Mouse (Mus musculus) thymus, postnatal 10 days (tissue): ENCODE results near the gene Tmtc4.

Experiments used
- DNase-seq, 2 experiments: peaks; one replicate each; pipeline ENCODE4 v3.0.0; 2021; ENCODE audit warnings: low spot score in 2 of 2

Gene Tmtc4

GRCm38 (mm10) chr14:122983226-122984215, at the start of gene Tmtc4:
Tmtc4 (minus strand) TSS chr14:122984035.
- DNase-seq = peak; percentile 92 to 93

GRCm38 (mm10) chr14:123032435-123032834, 48.6 kb upstream of the Tmtc4 start:
- no peak for DNase-seq

- no peak for DNase-seq
These were observed 44.0 kb upstream of the Tmtc4 start for GRCm38 (mm10) chr14:123027876-123028275.

- DNase-seq = no peak
These were observed 39.1 kb upstream of the Tmtc4 start for GRCm38 (mm10) chr14:123022981-123023380.

- DNase-seq = no peak
These were observed 32.5 kb upstream of the Tmtc4 start for GRCm38 (mm10) chr14:123016310-123016709.

GRCm38 (mm10) chr14:123015687-123016086, 31.9 kb upstream of the Tmtc4 start:
- DNase-seq = no peak

- no peak for DNase-seq
These were observed 25.5 kb upstream of the Tmtc4 start for GRCm38 (mm10) chr14:123009108-123010018.

GRCm38 (mm10) chr14:123008672-123009071, 24.8 kb upstream of the Tmtc4 start:
- no peak for DNase-seq

- DNase-seq = no peak
These were observed 19.9 kb upstream of the Tmtc4 start for GRCm38 (mm10) chr14:123003715-123004114.

- DNase-seq = no peak
These were observed 17.6 kb upstream of the Tmtc4 start for GRCm38 (mm10) chr14:123001391-123001790.

- no peak for DNase-seq
These were observed 13.6 kb upstream of the Tmtc4 start for GRCm38 (mm10) chr14:122997465-122997864.

GRCm38 (mm10) chr14:122993935-122994334, 10.1 kb upstream of the Tmtc4 start:
- no peak for DNase-seq

- no peak for DNase-seq
These were observed 9.1 kb upstream of the Tmtc4 start for GRCm38 (mm10) chr14:122992937-122993336.

- DNase-seq = no peak
These were observed 6.8 kb upstream of the Tmtc4 start for GRCm38 (mm10) chr14:122990521-122991052.

GRCm38 (mm10) chr14:122986404-122986803, 2.6 kb upstream of the Tmtc4 start:
- no peak for DNase-seq

- DNase-seq = peak in 1 of 2 experiments; percentile 38
These were observed 1.1 kb downstream of the Tmtc4 start for GRCm38 (mm10) chr14:122982571-122983225.

- no peak for DNase-seq
These were observed 1.9 kb downstream of the Tmtc4 start for GRCm38 (mm10) chr14:122981831-122982485.

GRCm38 (mm10) chr14:122978871-122979270, 5.0 kb downstream of the Tmtc4 start:
- no peak for DNase-seq

- no peak for DNase-seq
These were observed 6.1 kb downstream of the Tmtc4 start for GRCm38 (mm10) chr14:122977797-122978140.

- no peak for DNase-seq
These were observed 6.6 kb downstream of the Tmtc4 start for GRCm38 (mm10) chr14:122977056-122977796.
